In the genomic region with DNA sequence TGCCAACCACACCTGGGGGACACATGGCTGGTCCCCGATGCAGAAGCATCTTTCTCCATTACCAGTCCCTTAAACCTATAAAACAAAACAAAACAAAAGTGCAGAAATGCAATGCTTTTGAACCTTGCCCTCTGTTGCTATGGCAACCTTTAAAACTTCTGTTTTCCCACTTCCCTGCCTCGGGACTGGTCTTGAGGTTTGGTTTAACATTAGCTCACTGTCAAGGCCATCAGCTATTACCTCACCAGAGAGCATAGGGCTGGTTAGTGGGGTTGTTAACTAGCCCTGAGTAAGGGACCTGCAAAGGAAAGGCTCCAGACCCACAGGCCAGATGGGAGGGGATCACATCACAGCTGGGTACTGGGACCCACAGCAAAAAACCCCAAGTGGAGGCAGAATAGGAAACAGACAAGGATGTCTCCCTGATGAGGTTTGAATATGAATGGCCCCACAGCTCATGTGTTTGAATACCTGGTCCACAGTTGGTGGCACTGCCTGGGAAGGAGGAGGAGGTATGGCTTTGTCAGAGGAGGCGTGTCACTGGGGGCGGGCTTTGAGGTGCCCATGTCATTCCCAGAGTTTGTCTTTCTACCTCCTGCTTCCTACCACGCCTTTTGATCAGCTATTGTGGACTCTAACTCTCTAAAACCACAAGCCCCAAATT, we compare ENCODE assay signal across 15 mouse cellular contexts. TPM values are rescaled to one million over a fixed set of nuclear protein-coding genes. Genes with fewer than 3 reads are reported as not detected.
DNase-seq lines count a peak whose midpoint lies in the region; ATAC-seq lines count a peak whose summit lies in the region.
"Had no signal": no experiment of that assay in that cellular context is flagged by ENCODE, and none has a peak within 500 bp of the region (broad histone marks: within the 10 kb centered on the region; RNA-seq: fewer than 3 reads in every experiment).

No protein-coding gene starts in this region.

- peak; percentile 89 for ATAC-seq in intestine, embryonic 15.5 days
- ATAC-seq in liver, embryonic 12.5 days, result peak; percentile 78
- ATAC-seq in stomach, embryonic 15.5 days (ENCODE audit: insufficient read depth, low FRiP score, low read depth), result peak; percentile 84; the same call in 1 of the 2 replicates
- no peak for ATAC-seq in inflammation-experienced regulatory T-cells, adult 6 months
- ATAC-seq: forebrain, embryonic 16.5 days; hindbrain, postnatal 0 days had no signal

- no peak overlapping the region for H3K4me3 ChIP-seq in intestine, embryonic 15.5 days (replicated peaks)
- no peak overlapping the region for H3K4me3 ChIP-seq in liver, embryonic 12.5 days
- no peak overlapping the region for H3K4me3 ChIP-seq in stomach, embryonic 15.5 days (replicated peaks)
- H3K4me3 ChIP-seq: limb, embryonic 15.5 days had no signal

- no peaks in the 10 kb centered on the region for H3K9me3 ChIP-seq in intestine, embryonic 15.5 days
- no peaks in the 10 kb centered on the region for H3K9me3 ChIP-seq in liver, embryonic 12.5 days (replicated peaks)
- H3K9me3 ChIP-seq in stomach, embryonic 15.5 days, result no peaks in the 10 kb centered on the region
- H3K9me3 ChIP-seq: limb, embryonic 15.5 days had no signal

- H3K36me3 ChIP-seq in intestine, embryonic 15.5 days, result no peaks in the 10 kb centered on the region
- 0 out of 2 replicates have a peak, but pooled peaks cover 1% of the 10 kb centered on the region for H3K36me3 ChIP-seq in liver, embryonic 12.5 days
- no peaks in the 10 kb centered on the region for H3K36me3 ChIP-seq in stomach, embryonic 15.5 days
- H3K36me3 ChIP-seq: limb, embryonic 15.5 days had no signal

- no peak overlapping the region for H3K9ac ChIP-seq in intestine, embryonic 15.5 days
- no peak overlapping the region for H3K9ac ChIP-seq in liver, embryonic 12.5 days
- no peak overlapping the region for H3K9ac ChIP-seq in stomach, embryonic 15.5 days
- H3K9ac ChIP-seq: limb, embryonic 15.5 days had no signal

- peak; percentile 90 for DNase-seq in kidney, adult 9 months
- no peak for DNase-seq in layer of hippocampus, adult 9-11 months
- no peak for DNase-seq in cerebellum, postnatal 36 days
- DNase-seq: cerebellum, adult 2 months; gastrocnemius, postnatal 36 days; heart, postnatal 10 days; thymus, postnatal 4 days had no signal

- peak overlapping the region; percentile 61 for H3K27ac ChIP-seq in intestine, embryonic 15.5 days
- H3K27ac ChIP-seq in liver, embryonic 12.5 days, result peak overlapping the region; percentile 28
- no peak overlapping the region for H3K27ac ChIP-seq in stomach, embryonic 15.5 days
- H3K27ac ChIP-seq: hindbrain, postnatal 0 days; limb, embryonic 15.5 days had no signal

- no peaks in the 10 kb centered on the region for H3K4me1 ChIP-seq in intestine, embryonic 15.5 days (replicated peaks)
- H3K4me1 ChIP-seq in liver, embryonic 12.5 days, result peaks cover 17% of the 10 kb centered on the region
- H3K4me1 ChIP-seq in stomach, embryonic 15.5 days, result no peaks in the 10 kb centered on the region
- H3K4me1 ChIP-seq: limb, embryonic 15.5 days had no signal

- no peaks in the 10 kb centered on the region for H3K27me3 ChIP-seq in intestine, embryonic 15.5 days (replicated peaks)
- H3K27me3 ChIP-seq in liver, embryonic 12.5 days (replicated peaks), result no peaks in the 10 kb centered on the region
- no peaks in the 10 kb centered on the region for H3K27me3 ChIP-seq in stomach, embryonic 15.5 days (replicated peaks)
- H3K27me3 ChIP-seq: limb, embryonic 15.5 days had no signal

- 49% methylated on average over 5 of the region's 5 CpGs for WGBS in intestine, embryonic 15.5 days
- 61% methylated on average over 5 of the region's 5 CpGs for WGBS in liver, embryonic 12.5 days (ENCODE audit: insufficient replicate concordance)
- 60% methylated on average over 5 of the region's 5 CpGs for WGBS in stomach, embryonic 15.5 days

- no peak overlapping the region; the same call in 1 of the 2 replicates for H3K4me2 ChIP-seq in intestine, embryonic 15.5 days (replicated peaks)
- no peak overlapping the region for H3K4me2 ChIP-seq in liver, embryonic 12.5 days
- H3K4me2 ChIP-seq in stomach, embryonic 15.5 days, result no peak overlapping the region
- H3K4me2 ChIP-seq: limb, embryonic 15.5 days; midbrain, embryonic 11.5 days had no signal

RNA-seq across cellular contexts. Expression of gene Marveld2, which starts 14.4 kb away (rescaled TPM):
- polyA plus RNA-seq in intestine, embryonic 15.5 days (2015; fragmentation: Nextera tagmentation; extraction: Ambion mirVana), result 27.3 and 27.4 TPM in 2 replicates
- 6.2 and 7.1 TPM in 2 replicates for polyA plus RNA-seq in liver, embryonic 12.5 days (2016; fragmentation: Nextera tagmentation; extraction: Ambion mirVana)
- 19.5 and 24.8 TPM in 2 replicates for polyA plus RNA-seq in stomach, embryonic 15.5 days (2015; fragmentation: Nextera tagmentation; extraction: Ambion mirVana)
- 1 to 10 TPM; 4.3 to 9.7 (median 7.9) TPM for polyA plus RNA-seq in inflammation-experienced regulatory T-cells, adult 6 months (2017; shearing (Covaris generic))

RNA-seq across cellular contexts. Expression of gene Ak6, which starts 48.4 kb away (rescaled TPM):
- polyA plus RNA-seq in intestine, embryonic 15.5 days (2015; fragmentation: Nextera tagmentation; extraction: Ambion mirVana), result 258 and 271 TPM in 2 replicates
- polyA plus RNA-seq in liver, embryonic 12.5 days (2016; fragmentation: Nextera tagmentation; extraction: Ambion mirVana), result 216 and 222 TPM in 2 replicates
- polyA plus RNA-seq in stomach, embryonic 15.5 days (2015; fragmentation: Nextera tagmentation; extraction: Ambion mirVana), result 255 and 261 TPM in 2 replicates
- 100 to 1,000 TPM; 109 to 138 (median 137) TPM for polyA plus RNA-seq in inflammation-experienced regulatory T-cells, adult 6 months (2017; shearing (Covaris generic))

RNA-seq across cellular contexts. Expression of gene Rad17, which starts 48.5 kb away (rescaled TPM):
- polyA plus RNA-seq in intestine, embryonic 15.5 days (2015; fragmentation: Nextera tagmentation; extraction: Ambion mirVana), result 17.1 and 19.3 TPM in 2 replicates
- 20.0 and 20.3 TPM in 2 replicates for polyA plus RNA-seq in liver, embryonic 12.5 days (2016; fragmentation: Nextera tagmentation; extraction: Ambion mirVana)
- polyA plus RNA-seq in stomach, embryonic 15.5 days (2015; fragmentation: Nextera tagmentation; extraction: Ambion mirVana), result 17.9 and 19.0 TPM in 2 replicates
- polyA plus RNA-seq in inflammation-experienced regulatory T-cells, adult 6 months (2017; shearing (Covaris generic)), result 10 to 100 TPM; 22.2 to 28.6 (median 27.5) TPM

RNA-seq across cellular contexts. Expression of gene Taf9, which starts 49.0 kb away (rescaled TPM):
- polyA plus RNA-seq in intestine, embryonic 15.5 days (2015; fragmentation: Nextera tagmentation; extraction: Ambion mirVana), result 5.7 and 9.1 TPM in 2 replicates
- polyA plus RNA-seq in liver, embryonic 12.5 days (2016; fragmentation: Nextera tagmentation; extraction: Ambion mirVana), result 17.8 and 17.9 TPM in 2 replicates
- polyA plus RNA-seq in stomach, embryonic 15.5 days (2015; fragmentation: Nextera tagmentation; extraction: Ambion mirVana), result 8.5 and 11.3 TPM in 2 replicates
- polyA plus RNA-seq in inflammation-experienced regulatory T-cells, adult 6 months (2017; shearing (Covaris generic)), result 10 to 100 TPM in 1 of 3 experiments, 1 to 10 TPM in 2; 3.3 to 21.7 (median 9.0) TPM

RNA-seq across cellular contexts. Expression of gene Ocln, which starts 49.9 kb away (rescaled TPM):
- polyA plus RNA-seq in intestine, embryonic 15.5 days (2015; fragmentation: Nextera tagmentation; extraction: Ambion mirVana), result 86.9 and 89.1 TPM in 2 replicates
- polyA plus RNA-seq in liver, embryonic 12.5 days (2016; fragmentation: Nextera tagmentation; extraction: Ambion mirVana), result 6.7 and 6.9 TPM in 2 replicates
- polyA plus RNA-seq in stomach, embryonic 15.5 days (2015; fragmentation: Nextera tagmentation; extraction: Ambion mirVana), result 58.9 and 70.3 TPM in 2 replicates
- polyA plus RNA-seq in inflammation-experienced regulatory T-cells, adult 6 months (2017; shearing (Covaris generic)), result under 1 TPM in 2 of 3 experiments, not detected in 1; 0.57 to 0.66 TPM
